Mouse (Mus musculus): ENCODE measurements around the gene Sntg2. TPM values are rescaled to one million over a fixed set of nuclear protein-coding genes. Genes with fewer than 3 reads are reported as not detected.

Gene Sntg2
- total and polyA plus RNA-seq, 3 experiments = not detected

DNA sequence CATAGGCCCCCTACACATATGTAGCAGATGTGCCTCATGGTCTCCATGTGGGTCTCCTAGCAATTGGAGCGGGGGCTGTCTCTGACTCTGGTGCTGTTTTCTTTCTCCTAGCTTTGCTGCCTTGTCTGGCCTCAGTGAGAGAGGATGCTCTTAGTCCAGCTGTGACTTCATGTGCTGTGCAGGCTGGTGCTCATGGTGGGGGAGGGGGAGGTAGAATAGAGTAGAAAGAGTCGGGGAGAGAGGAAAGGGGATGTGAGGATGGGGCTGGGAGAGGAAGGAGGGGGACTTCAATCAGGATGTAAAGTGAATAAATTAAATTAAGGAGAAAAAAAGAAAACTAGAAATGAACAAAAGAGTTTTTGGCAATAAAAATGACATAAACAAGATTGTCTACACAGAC lies 20.8 kb downstream of the Sntg2 start:
- Histone ChIP-seq H3K27ac (ENCODE audit: insufficient read depth, low read depth) (no peak overlapping the region), H3K9me3 (replicated peaks; ENCODE audit: low read length) (no peaks in the 10 kb centered on the region), H3K36me3 (replicated peaks in 1 of 2; ENCODE audit: control insufficient read depth in 1 of 2, insufficient read depth in 1 of 2, low read length in 1 of 2) (no peaks in the 10 kb centered on the region), H3K4me1 (ENCODE audit: control insufficient read depth in 1 of 2, insufficient read depth in 2 of 2) (no peaks in the 10 kb centered on the region), H3K9ac (ENCODE audit: insufficient read depth, low read depth) (no peak overlapping the region), H3K4me2 (ENCODE audit: insufficient read depth, low read depth, poor library complexity, severe bottlenecking) (no peak overlapping the region), H3K4me3 (replicated peaks in 1 of 3; ENCODE audit: low read depth in 2 of 3, low read length in 2 of 3, poor library complexity in 1 of 3) (no peak overlapping the region), H3K79me2 (replicated peaks; ENCODE audit: control insufficient read depth, extremely low read depth, insufficient read depth, poor library complexity, severe bottlenecking) (no peaks in the 10 kb centered on the region), H3K27me3 (replicated peaks) (no peaks in the 10 kb centered on the region)
- DNase-seq (ENCODE audit: extremely low read depth) = no peak
- dilution Hi-C loops (cut with MboI; ENCODE audit: extremely low pct_ligation_motif_present, extremely low pct_unique_long_range_greater_than_20kb, low sequenced_read_pairs) (no loop called here), in situ Hi-C loops (cut with MboI; ENCODE audit: low pct_ligation_motif_present, low pct_unique_long_range_greater_than_20kb, low sequenced_read_pairs) (loop anchor here (25.0 kb wide), 1 partner anchor 440 kb away; no protein-coding TSS in a partner anchor)
- no peak for TF ChIP-seq ZKSCAN1 (IDR thresholded peaks at IDR 0.05; ENCODE audit: borderline replicate concordance, low read depth, low read length)

- dilution Hi-C loops (cut with MboI; ENCODE audit: extremely low pct_ligation_motif_present, extremely low pct_unique_long_range_greater_than_20kb, low sequenced_read_pairs) = no loop called here
- no peaks in the 10 kb centered on the region for H3K27me3 ChIP-seq (replicated peaks)
- no peak overlapping the region for H3K27ac ChIP-seq (ENCODE audit: insufficient read depth, low read depth)
- no peak overlapping the region for H3K4me2 ChIP-seq (ENCODE audit: insufficient read depth, low read depth, poor library complexity, severe bottlenecking)
- H3K9me3 ChIP-seq (replicated peaks; ENCODE audit: low read length) = no peaks in the 10 kb centered on the region
- no peak overlapping the region for H3K4me3 ChIP-seq (replicated peaks in 1 of 3; ENCODE audit: low read depth in 2 of 3, low read length in 2 of 3, poor library complexity in 1 of 3)
- no peaks in the 10 kb centered on the region for H3K36me3 ChIP-seq (replicated peaks in 1 of 2; ENCODE audit: control insufficient read depth in 1 of 2, insufficient read depth in 1 of 2, low read length in 1 of 2)
- TF ChIP-seq CTCF (conservative IDR thresholded peaks at IDR 0.05 in 1 of 2, IDR thresholded peaks at IDR 0.05 in 1 of 2; ENCODE audit: low read depth in 2 of 2, low read length in 2 of 2) (no peak), UBTF (IDR thresholded peaks at IDR 0.05; ENCODE audit: low read depth, low read length) (no peak), HCFC1 (IDR thresholded peaks at IDR 0.05; ENCODE audit: low read depth, low read length) (no peak), MYC (IDR thresholded peaks at IDR 0.05; ENCODE audit: low read depth, low read length) (no peak), MAX (IDR thresholded peaks at IDR 0.05; ENCODE audit: low read length) (no peak), NRF1 (IDR thresholded peaks at IDR 0.05; ENCODE audit: low read depth, low read length) (no peak), ETS1 (conservative IDR thresholded peaks at IDR 0.05; ENCODE audit: low read depth, low read length) (no peak), ZC3H11A (IDR thresholded peaks at IDR 0.05; ENCODE audit: low read depth, low read length) (no peak), MAZ (IDR thresholded peaks at IDR 0.05; ENCODE audit: low read depth, low read length) (no peak)
- peaks cover 0 to 6% of the 10 kb centered on the region in 2 experiments; a peak in 2 of 4 replicates for H3K4me1 ChIP-seq (ENCODE audit: control insufficient read depth in 1 of 2, insufficient read depth in 2 of 2)
- in situ Hi-C loops (cut with MboI; ENCODE audit: low pct_ligation_motif_present, low pct_unique_long_range_greater_than_20kb, low sequenced_read_pairs) = no loop called here
- no peak for DNase-seq (ENCODE audit: extremely low read depth)
- H3K79me2 ChIP-seq (replicated peaks; ENCODE audit: control insufficient read depth, extremely low read depth, insufficient read depth, poor library complexity, severe bottlenecking) = no peaks in the 10 kb centered on the region
- H3K9ac ChIP-seq (ENCODE audit: insufficient read depth, low read depth) = no peak overlapping the region
These were observed 25.1 kb downstream of the Sntg2 start for GRCm38 (mm10) chr12:30348036-30348435.

- TF ChIP-seq ZMIZ1 (IDR thresholded peaks at IDR 0.05; ENCODE audit: low read depth, low read length) (no peak), RCOR1 (conservative IDR thresholded peaks at IDR 0.05; ENCODE audit: low read depth, low read length) (no peak), POLR2AphosphoS2 (IDR thresholded peaks at IDR 0.05; ENCODE audit: low read depth, low read length) (no peak), TBP (conservative IDR thresholded peaks at IDR 0.05; ENCODE audit: low read depth, low read length) (no peak), ZNF384 (IDR thresholded peaks at IDR 0.05; ENCODE audit: low read depth, low read length) (no peak), UBTF (IDR thresholded peaks at IDR 0.05; ENCODE audit: low read depth, low read length) (no peak), CHD1 (IDR thresholded peaks at IDR 0.05; ENCODE audit: low read depth, low read length) (no peak), USF1 (IDR thresholded peaks at IDR 0.05; ENCODE audit: low read depth, low read length) (no peak), MAFK (IDR thresholded peaks at IDR 0.05; ENCODE audit: insufficient replicate concordance, low read length) (no peak), MYC (IDR thresholded peaks at IDR 0.05; ENCODE audit: low read depth, low read length) (no peak), IRF4 (IDR thresholded peaks at IDR 0.05; ENCODE audit: low read depth, low read length) (no peak), NRF1 (IDR thresholded peaks at IDR 0.05; ENCODE audit: low read depth, low read length) (no peak), MXI1 (IDR thresholded peaks at IDR 0.05; ENCODE audit: low read depth, low read length) (no peak), BHLHE40 (IDR thresholded peaks at IDR 0.05; ENCODE audit: low read depth, low read length) (no peak), SMC3 (IDR thresholded peaks at IDR 0.05; ENCODE audit: low read depth, low read length) (no peak)
- in situ Hi-C loops (cut with MboI; ENCODE audit: low pct_ligation_motif_present, low pct_unique_long_range_greater_than_20kb, low sequenced_read_pairs) = no loop called here
- no peak overlapping the region for H3K4me2 ChIP-seq (ENCODE audit: insufficient read depth, low read depth, poor library complexity, severe bottlenecking)
- peaks cover 0 to 6% of the 10 kb centered on the region in 2 experiments; a peak in 2 of 4 replicates for H3K4me1 ChIP-seq (ENCODE audit: control insufficient read depth in 1 of 2, insufficient read depth in 2 of 2)
- DNase-seq (ENCODE audit: extremely low read depth) = no peak
- no peak overlapping the region for H3K4me3 ChIP-seq (replicated peaks in 1 of 3; ENCODE audit: low read depth in 2 of 3, low read length in 2 of 3, poor library complexity in 1 of 3)
- H3K27ac ChIP-seq (ENCODE audit: insufficient read depth, low read depth) = no peak overlapping the region
- H3K36me3 ChIP-seq (replicated peaks in 1 of 2; ENCODE audit: control insufficient read depth in 1 of 2, insufficient read depth in 1 of 2, low read length in 1 of 2) = no peaks in the 10 kb centered on the region
- no peak overlapping the region for H3K9ac ChIP-seq (ENCODE audit: insufficient read depth, low read depth)
- no peaks in the 10 kb centered on the region for H3K79me2 ChIP-seq (replicated peaks; ENCODE audit: control insufficient read depth, extremely low read depth, insufficient read depth, poor library complexity, severe bottlenecking)
- no peaks in the 10 kb centered on the region for H3K9me3 ChIP-seq (replicated peaks; ENCODE audit: low read length)
- no peaks in the 10 kb centered on the region for H3K27me3 ChIP-seq (replicated peaks)
- dilution Hi-C loops (cut with MboI; ENCODE audit: extremely low pct_ligation_motif_present, extremely low pct_unique_long_range_greater_than_20kb, low sequenced_read_pairs) = no loop called here
These were observed 25.9 kb downstream of the Sntg2 start for GRCm38 (mm10) chr12:30347284-30347683.

All from CH12.LX (cell line).